Mouse (Mus musculus) brain, embryonic 14.5 days (tissue): ENCODE results near the gene Tsen2.

Source experiments
- CTCF ChIP-seq: fragments of 200-500 bp; IDR thresholded peaks from 2 replicates; pipeline ENCODE4 v1.5.1; 2012; ENCODE audit warnings: inconsistent platforms, mild to moderate bottlenecking, moderate library complexity, borderline replicate concordance; ENCODE audit not compliant: insufficient read depth, insufficient read length; ENCODE audit errors: extremely low read depth
- POLR2A ChIP-seq: fragments of 200-500 bp; IDR thresholded peaks from 2 replicates; pipeline ENCODE4 v1.6.1; 2012; ENCODE audit warnings: mild to moderate bottlenecking, inconsistent platforms, borderline replicate concordance; ENCODE audit not compliant: poor library complexity, insufficient read depth, insufficient read length, severe bottlenecking; ENCODE audit errors: extremely low read depth

DNA sequence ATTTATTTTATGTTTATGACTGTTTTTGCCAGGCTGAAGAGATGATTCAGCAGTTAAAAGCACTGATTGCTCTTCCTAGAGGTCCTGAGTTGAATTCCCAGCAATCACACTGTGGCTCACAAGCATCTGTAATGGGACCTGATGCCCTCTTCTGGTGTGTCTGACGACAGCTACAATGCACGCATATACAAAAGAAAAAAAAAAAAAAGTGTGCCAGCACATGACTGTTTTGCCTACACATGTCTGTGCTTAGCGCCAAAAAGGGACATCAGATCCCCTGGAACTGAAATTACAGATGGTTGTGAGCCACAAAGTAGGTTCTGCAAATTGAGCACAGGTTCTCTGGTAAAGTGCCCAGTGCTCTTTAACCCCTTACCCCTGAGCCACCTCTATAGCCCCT lies 2.1 kb upstream of the Tsen2 start:
- no peak for TF ChIP-seq CTCF
- no peak for TF ChIP-seq POLR2A
